Mouse (Mus musculus): ENCODE measurements around the gene Clec1b. TPM values are rescaled to one million over a fixed set of nuclear protein-coding genes. Genes with fewer than 3 reads are reported as not detected.

Gene Clec1b
- polyA plus RNA-seq, 1 experiment = 1.4 TPM

DNA sequence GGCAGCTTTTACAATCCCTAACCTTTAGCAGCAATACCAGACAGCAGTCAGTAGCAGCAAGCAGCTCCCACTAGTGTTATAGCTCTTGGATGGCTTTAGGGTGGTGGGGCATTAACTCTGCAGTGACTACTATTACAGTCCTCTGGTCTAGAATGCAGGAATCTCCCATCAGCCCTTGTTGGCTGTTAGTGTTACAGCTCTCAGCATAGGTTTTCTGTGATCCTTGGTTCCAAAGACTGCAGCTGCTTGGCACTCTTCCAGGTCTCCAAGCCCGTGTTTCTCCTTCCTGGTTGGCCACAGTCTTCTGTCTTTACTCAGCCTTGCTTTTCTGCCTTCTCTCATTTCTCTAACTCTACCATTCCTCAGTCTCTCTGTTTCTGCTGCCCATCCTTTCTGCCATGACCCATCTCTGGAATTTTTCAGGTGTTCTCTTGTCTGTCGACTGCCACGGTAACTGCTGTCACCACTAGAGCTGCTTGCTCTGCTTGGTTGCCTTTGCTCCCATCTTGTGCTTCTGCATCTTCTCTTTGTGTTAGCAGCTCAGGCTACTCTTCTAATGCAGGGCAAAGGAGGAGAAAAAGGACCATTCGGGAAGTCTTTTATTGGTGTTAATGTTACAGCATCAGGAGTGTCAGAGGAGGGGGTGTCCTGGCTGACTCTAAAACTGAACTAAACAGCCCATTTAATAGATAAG lies 26.1 kb downstream of the Clec1b start:
- 74% methylated on average over 4 of the region's 4 CpGs for WGBS
- TF ChIP-seq CTCF (IDR thresholded peaks at IDR 0.05; ENCODE audit: borderline replicate concordance, control insufficient read depth, extremely low read depth, insufficient read depth, low read length, poor library complexity) = no peak
- TF ChIP-seq POLR2A (IDR thresholded peaks at IDR 0.05; ENCODE audit: control insufficient read depth, extremely low read depth, insufficient read depth, low read length, poor library complexity) = no peak
- no peak for DNase-seq
- Histone ChIP-seq H3K36me3 (ENCODE audit: control insufficient read depth, insufficient read depth, low read length) (no peaks in the 10 kb centered on the region), H3K27ac (ENCODE audit: control insufficient read depth, insufficient read depth, low read length) (no peak overlapping the region), H3K4me3 (ENCODE audit: control insufficient read depth, insufficient read depth, low read length) (no peak overlapping the region), H3K27me3 (ENCODE audit: control insufficient read depth, insufficient read depth, low read length) (no peaks in the 10 kb centered on the region), H3K4me1 (replicated peaks; ENCODE audit: control insufficient read depth, insufficient read depth, low read length) (no peaks in the 10 kb centered on the region)

DNA sequence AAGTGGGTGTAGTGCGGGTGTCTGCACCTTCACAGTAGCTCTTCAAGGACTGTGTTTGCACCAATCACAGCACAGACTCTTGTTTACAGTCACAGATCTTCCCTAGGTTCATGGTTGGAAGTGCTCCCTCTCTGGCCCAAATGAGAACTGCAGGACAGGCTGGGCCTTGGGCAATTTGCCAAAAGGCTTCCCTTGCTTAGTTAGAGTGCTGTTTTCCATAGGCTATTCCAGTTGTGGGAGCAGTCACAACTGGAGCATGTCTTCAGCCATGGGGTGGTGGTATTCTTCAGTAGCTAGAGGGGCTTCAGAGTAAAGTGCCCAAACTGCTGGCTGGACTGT lies 26.6 kb downstream of the Clec1b start:
- H3K4me1 ChIP-seq (replicated peaks; ENCODE audit: control insufficient read depth, insufficient read depth, low read length) = no peaks in the 10 kb centered on the region
- H3K27ac ChIP-seq (ENCODE audit: control insufficient read depth, insufficient read depth, low read length) = no peak overlapping the region
- H3K4me3 ChIP-seq (ENCODE audit: control insufficient read depth, insufficient read depth, low read length) = no peak overlapping the region
- H3K36me3 ChIP-seq (ENCODE audit: control insufficient read depth, insufficient read depth, low read length) = no peaks in the 10 kb centered on the region
- TF ChIP-seq CTCF (IDR thresholded peaks at IDR 0.05; ENCODE audit: borderline replicate concordance, control insufficient read depth, extremely low read depth, insufficient read depth, low read length, poor library complexity) = no peak
- no peak for TF ChIP-seq POLR2A (IDR thresholded peaks at IDR 0.05; ENCODE audit: control insufficient read depth, extremely low read depth, insufficient read depth, low read length, poor library complexity)
- DNase-seq = peak; percentile 67
- no peaks in the 10 kb centered on the region for H3K27me3 ChIP-seq (ENCODE audit: control insufficient read depth, insufficient read depth, low read length)
- 56% methylated on average over 1 of the region's 1 CpGs for WGBS

DNA sequence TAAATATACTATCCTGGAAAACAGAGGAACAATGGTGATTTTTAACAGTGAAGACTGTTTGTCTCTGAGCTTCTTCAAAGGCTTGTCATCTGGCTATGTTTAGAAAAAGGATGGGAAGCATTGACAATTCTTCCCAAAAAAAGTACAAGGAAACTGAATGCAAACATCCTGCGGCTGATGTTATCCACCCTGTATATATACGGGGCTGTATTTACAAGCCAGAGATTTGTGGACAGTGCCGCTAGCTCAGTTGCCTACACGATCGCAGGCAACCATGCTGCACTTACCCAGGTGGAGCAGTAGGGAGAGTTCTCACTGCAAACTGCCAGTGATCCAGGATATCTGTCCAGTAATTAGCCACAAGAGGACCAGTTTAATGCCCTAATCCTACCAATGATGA lies 28.1 kb downstream of the Clec1b start:
- H3K27ac ChIP-seq (ENCODE audit: control insufficient read depth, insufficient read depth, low read length) = no peak overlapping the region
- WGBS = 93% methylated on average over 5 of the region's 5 CpGs

DNA sequence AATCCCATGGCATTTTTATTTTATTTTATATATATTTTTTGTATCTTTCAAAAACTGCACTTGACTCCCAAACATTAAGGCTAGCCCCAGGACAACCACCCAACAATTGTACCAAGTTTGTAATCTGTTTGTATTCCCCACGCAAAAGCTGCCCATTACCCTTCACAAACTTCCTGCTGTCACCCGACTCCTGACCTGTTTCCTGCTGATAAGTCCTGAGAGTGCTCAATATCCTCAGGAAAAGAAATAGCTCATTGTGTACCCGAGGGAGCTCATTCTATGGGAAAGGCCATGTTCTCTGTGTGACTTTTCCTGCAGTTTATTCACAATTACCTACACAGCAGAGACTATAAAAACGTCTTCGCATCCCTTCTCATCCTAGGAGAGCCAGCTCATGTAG lies 28.7 kb downstream of the Clec1b start:
- no peak overlapping the region for H3K4me3 ChIP-seq (ENCODE audit: control insufficient read depth, insufficient read depth, low read length)
- no peak for DNase-seq
- 58% methylated on average over 5 of the region's 5 CpGs for WGBS
- H3K27me3 ChIP-seq (ENCODE audit: control insufficient read depth, insufficient read depth, low read length) = no peaks in the 10 kb centered on the region
- no peaks in the 10 kb centered on the region for H3K36me3 ChIP-seq (ENCODE audit: control insufficient read depth, insufficient read depth, low read length)
- H3K4me1 ChIP-seq (replicated peaks; ENCODE audit: control insufficient read depth, insufficient read depth, low read length) = no peaks in the 10 kb centered on the region
- no peak overlapping the region for H3K27ac ChIP-seq (ENCODE audit: control insufficient read depth, insufficient read depth, low read length)
- no peak for TF ChIP-seq CTCF (IDR thresholded peaks at IDR 0.05; ENCODE audit: borderline replicate concordance, control insufficient read depth, extremely low read depth, insufficient read depth, low read length, poor library complexity)
- TF ChIP-seq POLR2A (IDR thresholded peaks at IDR 0.05; ENCODE audit: control insufficient read depth, extremely low read depth, insufficient read depth, low read length, poor library complexity) = no peak

More for the DNA sequence above, 28.1 kb downstream of the Clec1b start:
- Histone ChIP-seq H3K4me1 (replicated peaks; ENCODE audit: control insufficient read depth, insufficient read depth, low read length) (no peaks in the 10 kb centered on the region), H3K4me3 (ENCODE audit: control insufficient read depth, insufficient read depth, low read length) (no peak overlapping the region), H3K36me3 (ENCODE audit: control insufficient read depth, insufficient read depth, low read length) (no peaks in the 10 kb centered on the region), H3K27me3 (ENCODE audit: control insufficient read depth, insufficient read depth, low read length) (no peaks in the 10 kb centered on the region)
- DNase-seq = no peak
- TF ChIP-seq CTCF (IDR thresholded peaks at IDR 0.05; ENCODE audit: borderline replicate concordance, control insufficient read depth, extremely low read depth, insufficient read depth, low read length, poor library complexity) (no peak), POLR2A (IDR thresholded peaks at IDR 0.05; ENCODE audit: control insufficient read depth, extremely low read depth, insufficient read depth, low read length, poor library complexity) (no peak)

DNA sequence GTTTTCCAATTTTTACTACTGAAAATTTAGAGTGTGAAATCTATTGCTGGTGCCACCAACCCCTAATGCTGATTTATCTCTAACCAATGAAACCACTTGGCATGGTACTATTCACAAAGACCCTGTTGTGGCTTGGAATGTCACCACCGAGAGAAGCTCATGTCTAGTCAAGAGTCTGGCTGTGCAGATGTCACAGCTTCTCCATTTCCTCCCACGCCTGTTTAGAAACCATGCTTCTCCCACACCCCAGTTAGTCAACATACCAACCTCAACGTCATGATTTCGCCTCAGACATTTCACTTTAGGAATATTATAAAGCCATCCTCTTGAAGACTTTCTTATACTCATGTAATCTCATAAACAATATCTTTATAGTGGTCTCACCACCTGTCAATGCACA lies 30.2 kb downstream of the Clec1b start:
- no peaks in the 10 kb centered on the region for H3K4me1 ChIP-seq (replicated peaks; ENCODE audit: control insufficient read depth, insufficient read depth, low read length)
- no peaks in the 10 kb centered on the region for H3K36me3 ChIP-seq (ENCODE audit: control insufficient read depth, insufficient read depth, low read length)
- no peak for DNase-seq
- no peak overlapping the region for H3K4me3 ChIP-seq (ENCODE audit: control insufficient read depth, insufficient read depth, low read length)
- H3K27me3 ChIP-seq (ENCODE audit: control insufficient read depth, insufficient read depth, low read length) = no peaks in the 10 kb centered on the region
- TF ChIP-seq POLR2A (IDR thresholded peaks at IDR 0.05; ENCODE audit: control insufficient read depth, extremely low read depth, insufficient read depth, low read length, poor library complexity) (no peak), CTCF (IDR thresholded peaks at IDR 0.05; ENCODE audit: borderline replicate concordance, control insufficient read depth, extremely low read depth, insufficient read depth, low read length, poor library complexity) (no peak)
- H3K27ac ChIP-seq (ENCODE audit: control insufficient read depth, insufficient read depth, low read length) = no peak overlapping the region
- whole genome bisulfite sequencing = 27% methylated on average over 4 of the region's 4 CpGs

DNA sequence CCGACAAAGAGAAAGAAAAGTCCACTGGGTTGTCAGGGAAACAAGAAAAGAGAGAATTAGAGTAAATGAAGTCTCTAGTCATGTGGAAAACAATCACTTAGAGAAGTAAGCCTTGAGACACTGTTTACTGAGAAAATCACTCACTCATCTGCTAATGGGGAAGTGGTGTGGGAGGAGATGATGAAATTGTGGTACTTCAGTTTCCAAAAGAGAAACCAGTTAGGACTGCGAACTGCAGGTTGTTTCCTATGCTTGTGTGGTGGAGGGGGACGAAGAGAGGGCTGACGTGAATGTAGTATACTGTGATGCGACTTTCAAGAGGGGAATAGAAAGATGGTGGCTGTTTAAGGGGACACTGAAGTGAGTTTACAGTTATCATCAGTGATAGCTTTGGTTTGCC lies 37.1 kb downstream of the Clec1b start:
- Histone ChIP-seq H3K36me3 (ENCODE audit: control insufficient read depth, insufficient read depth, low read length) (no peaks in the 10 kb centered on the region), H3K27ac (ENCODE audit: control insufficient read depth, insufficient read depth, low read length) (no peak overlapping the region), H3K4me1 (replicated peaks; ENCODE audit: control insufficient read depth, insufficient read depth, low read length) (no peaks in the 10 kb centered on the region), H3K27me3 (ENCODE audit: control insufficient read depth, insufficient read depth, low read length) (no peaks in the 10 kb centered on the region), H3K4me3 (ENCODE audit: control insufficient read depth, insufficient read depth, low read length) (no peak overlapping the region)
- 16% methylated on average over 5 of the region's 5 CpGs for WGBS
- TF ChIP-seq CTCF (IDR thresholded peaks at IDR 0.05; ENCODE audit: borderline replicate concordance, control insufficient read depth, extremely low read depth, insufficient read depth, low read length, poor library complexity) (no peak), POLR2A (IDR thresholded peaks at IDR 0.05; ENCODE audit: control insufficient read depth, extremely low read depth, insufficient read depth, low read length, poor library complexity) (no peak)
- DNase-seq = no peak

DNA sequence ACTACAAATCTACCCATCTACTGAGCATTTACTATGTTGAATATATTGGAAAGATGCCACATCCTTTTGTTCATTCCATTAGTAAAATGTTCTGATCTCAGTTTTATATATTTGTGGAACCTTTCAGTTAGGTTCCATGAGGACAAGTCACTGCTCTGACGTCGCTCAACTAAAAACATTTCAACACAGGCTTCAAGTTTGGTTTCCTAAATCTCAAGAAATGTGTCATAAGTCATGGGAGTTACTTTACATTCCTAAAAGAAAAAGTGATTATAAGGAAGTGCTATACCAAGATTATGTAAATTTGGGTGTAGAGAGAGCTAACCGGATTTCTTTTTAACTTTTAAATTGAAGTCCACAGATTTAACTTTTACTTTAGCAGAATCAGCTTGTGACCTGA lies 38.9 kb downstream of the Clec1b start:
- no peaks in the 10 kb centered on the region for H3K36me3 ChIP-seq (ENCODE audit: control insufficient read depth, insufficient read depth, low read length)
- no peak overlapping the region for H3K4me3 ChIP-seq (ENCODE audit: control insufficient read depth, insufficient read depth, low read length)

More for the DNA sequence above, 38.9 kb downstream of the Clec1b start:
- Histone ChIP-seq H3K27ac (ENCODE audit: control insufficient read depth, insufficient read depth, low read length) (no peak overlapping the region), H3K27me3 (ENCODE audit: control insufficient read depth, insufficient read depth, low read length) (no peaks in the 10 kb centered on the region), H3K4me1 (replicated peaks; ENCODE audit: control insufficient read depth, insufficient read depth, low read length) (no peaks in the 10 kb centered on the region)
- no peak for DNase-seq
- WGBS = 97% methylated on average over 3 of the region's 3 CpGs
- TF ChIP-seq CTCF (IDR thresholded peaks at IDR 0.05; ENCODE audit: borderline replicate concordance, control insufficient read depth, extremely low read depth, insufficient read depth, low read length, poor library complexity) (no peak), POLR2A (IDR thresholded peaks at IDR 0.05; ENCODE audit: control insufficient read depth, extremely low read depth, insufficient read depth, low read length, poor library complexity) (no peak)

Data from thymus, adult 2 months (tissue).